Comparison of ENCODE assay signal across 22 mouse cellular contexts in the genomic region with DNA sequence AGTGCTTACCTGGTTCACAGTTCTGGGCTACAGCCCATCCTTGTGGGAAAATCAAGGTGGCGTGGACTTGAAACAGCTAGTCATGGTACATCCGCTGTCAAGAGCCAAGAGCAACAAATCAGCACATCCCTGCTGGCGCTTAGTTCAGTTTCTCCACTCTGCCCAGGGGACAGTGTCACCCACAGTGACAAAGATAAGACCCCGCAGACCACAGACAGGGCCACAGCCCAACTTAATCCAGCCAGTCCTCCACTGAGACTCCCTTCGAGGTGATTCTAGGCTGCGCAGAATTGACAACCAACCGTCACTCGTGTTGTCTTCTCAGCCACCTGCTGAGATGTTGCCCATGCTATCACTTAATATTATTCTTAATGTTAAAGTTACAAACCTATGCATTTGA. TPM values are rescaled to one million over a fixed set of nuclear protein-coding genes. Genes with fewer than 3 reads are reported as not detected.
A peak's percentile ranks its signal among the peaks of the same experiment; 100 is the strongest.
DNase-seq lines count a peak whose midpoint lies in the region; ATAC-seq and TF ChIP-seq lines count a peak whose summit lies in the region.
"Had no signal": no experiment of that assay in that cellular context is flagged by ENCODE, and none has a peak within 500 bp of the region (broad histone marks: within the 10 kb centered on the region; RNA-seq: fewer than 3 reads in every experiment).

No protein-coding gene starts in this region.

- no peaks in the 10 kb centered on the region for H3K27me3 ChIP-seq in midbrain, embryonic 11.5 days (ENCODE audit: control insufficient read depth, insufficient read depth, low read length)
- H3K27me3 ChIP-seq in midbrain, embryonic 16.5 days (ENCODE audit: control insufficient read depth, insufficient read depth, low read depth, low read length), result no peaks in the 10 kb centered on the region
- no peaks in the 10 kb centered on the region for H3K27me3 ChIP-seq in liver, embryonic 13.5 days
- H3K27me3 ChIP-seq in liver, postnatal 0 days (ENCODE audit: insufficient read depth, low read length), result no peaks in the 10 kb centered on the region
- H3K27me3 ChIP-seq: embryonic facial prominence, embryonic 15.5 days; hindbrain, embryonic 12.5 days; Patski had no signal

- WGBS in midbrain, embryonic 11.5 days, result 86% methylated on average over 8 of the region's 8 CpGs
- WGBS in midbrain, embryonic 16.5 days, result 93% methylated on average over 8 of the region's 8 CpGs
- 16% methylated on average over 8 of the region's 8 CpGs for WGBS in liver, embryonic 13.5 days (ENCODE audit: insufficient replicate concordance)
- 61% methylated on average over 8 of the region's 8 CpGs for WGBS in liver, postnatal 0 days (ENCODE audit: insufficient replicate concordance)

- H3K4me1 ChIP-seq in midbrain, embryonic 11.5 days (ENCODE audit: control insufficient read depth, insufficient read depth, low read length), result no peaks in the 10 kb centered on the region
- peaks cover 14% of the 10 kb centered on the region for H3K4me1 ChIP-seq in midbrain, embryonic 16.5 days (ENCODE audit: control insufficient read depth, insufficient read depth, low read length)
- peaks cover 39% of the 10 kb centered on the region for H3K4me1 ChIP-seq in liver, embryonic 13.5 days (replicated peaks)
- H3K4me1 ChIP-seq in liver, postnatal 0 days (ENCODE audit: insufficient read depth), result peaks cover 10% of the 10 kb centered on the region

- H3K9ac ChIP-seq in midbrain, embryonic 11.5 days (ENCODE audit: low read length), result no peak overlapping the region
- H3K9ac ChIP-seq in midbrain, embryonic 16.5 days (ENCODE audit: low read depth, low read length), result no peak overlapping the region
- H3K9ac ChIP-seq in liver, embryonic 13.5 days, result no peak overlapping the region
- H3K9ac ChIP-seq in liver, postnatal 0 days (replicated peaks), result no peak overlapping the region
- H3K9ac ChIP-seq: embryonic facial prominence, embryonic 15.5 days; heart, embryonic 13.5 days; hindbrain, embryonic 12.5 days had no signal

- H3K4me3 ChIP-seq in midbrain, embryonic 11.5 days (ENCODE audit: low read depth, low read length), result no peak overlapping the region
- H3K4me3 ChIP-seq in midbrain, embryonic 16.5 days (ENCODE audit: low read depth, low read length), result no peak overlapping the region
- no peak overlapping the region for H3K4me3 ChIP-seq in liver, embryonic 13.5 days (replicated peaks)
- H3K4me3 ChIP-seq in liver, postnatal 0 days (ENCODE audit: low read depth, low read length), result no peak overlapping the region
- H3K4me3 ChIP-seq: embryonic facial prominence, embryonic 15.5 days; erythroblast, embryonic 14.5 days; forebrain, embryonic 10.5 days; gastrocnemius, adult 2 months; heart, adult 2 months; heart, embryonic 13.5 days; hindbrain, embryonic 12.5 days had no signal

- no peaks in the 10 kb centered on the region for H3K36me3 ChIP-seq in midbrain, embryonic 11.5 days (ENCODE audit: control insufficient read depth, insufficient read depth, low read length)
- no peaks in the 10 kb centered on the region for H3K36me3 ChIP-seq in midbrain, embryonic 16.5 days (ENCODE audit: control insufficient read depth, insufficient read depth, low read length)
- no peaks in the 10 kb centered on the region for H3K36me3 ChIP-seq in liver, embryonic 13.5 days
- no peaks in the 10 kb centered on the region for H3K36me3 ChIP-seq in liver, postnatal 0 days (replicated peaks; ENCODE audit: insufficient read depth, low read length)
- H3K36me3 ChIP-seq: embryonic facial prominence, embryonic 15.5 days; forebrain, embryonic 10.5 days; heart, embryonic 13.5 days; hindbrain, embryonic 12.5 days had no signal

- peak; percentile 55 for TF ChIP-seq EP300 in liver, postnatal 0 days (IDR thresholded peaks at IDR 0.05; ENCODE audit: low read depth)

- DNase-seq in midbrain, embryonic 11.5 days (ENCODE audit: low spot score, missing footprints), result peak; percentile 49
- DNase-seq in liver, embryonic 13.5 days, result no peak
- DNase-seq in liver, postnatal 0 days, result no peak
- no peak for DNase-seq in kidney, postnatal 36 days
- DNase-seq in right cerebral cortex, adult 2 months (ENCODE audit: low spot score in 2 of 2), result no peak
- DNase-seq in gastrocnemius, postnatal 10 days, result no peak
- DNase-seq: adrenal gland, postnatal 14 days; cerebellum, adult 18-20 months; cerebellum, postnatal 10 days; embryo, embryonic 11 days; gastrocnemius, adult 2 months; heart, adult 2 months; heart, postnatal 36 days had no signal

- no peak for TF ChIP-seq CTCF in liver, postnatal 0 days (IDR thresholded peaks at IDR 0.05; ENCODE audit: low read depth)

- ATAC-seq in midbrain, embryonic 11.5 days (ENCODE audit: low FRiP score), result no peak
- ATAC-seq in midbrain, embryonic 16.5 days, result no peak
- peak; percentile 47 for ATAC-seq in liver, embryonic 13.5 days (ENCODE audit: low read depth)
- ATAC-seq in liver, postnatal 0 days, result peak; percentile 57
- ATAC-seq: forebrain, embryonic 14.5 days; hindbrain, postnatal 0 days; Patski had no signal

- no peaks in the 10 kb centered on the region for H3K9me3 ChIP-seq in midbrain, embryonic 11.5 days (ENCODE audit: control insufficient read depth, low read length)
- H3K9me3 ChIP-seq in midbrain, embryonic 16.5 days (replicated peaks; ENCODE audit: control insufficient read depth, low read length, poor library complexity, severe bottlenecking), result no peaks in the 10 kb centered on the region
- no peaks in the 10 kb centered on the region for H3K9me3 ChIP-seq in liver, embryonic 13.5 days (replicated peaks)
- H3K9me3 ChIP-seq in liver, postnatal 0 days (ENCODE audit: low read length), result no peaks in the 10 kb centered on the region
- H3K9me3 ChIP-seq: embryonic facial prominence, embryonic 15.5 days; forebrain, embryonic 10.5 days; heart, embryonic 13.5 days; hindbrain, embryonic 12.5 days had no signal

- no peak overlapping the region for H3K27ac ChIP-seq in midbrain, embryonic 11.5 days (ENCODE audit: low read depth, low read length)
- no peak overlapping the region for H3K27ac ChIP-seq in midbrain, embryonic 16.5 days (ENCODE audit: low read length)
- H3K27ac ChIP-seq in liver, embryonic 13.5 days, result no peak overlapping the region
- H3K27ac ChIP-seq in liver, postnatal 0 days (ENCODE audit: low read depth), result no peak overlapping the region
- H3K27ac ChIP-seq: embryonic facial prominence, embryonic 15.5 days; forebrain, embryonic 10.5 days; gastrocnemius, adult 2 months; heart, adult 2 months; heart, embryonic 13.5 days; hindbrain, embryonic 12.5 days; hindbrain, postnatal 0 days had no signal

- no peak overlapping the region for H3K4me2 ChIP-seq in midbrain, embryonic 11.5 days
- H3K4me2 ChIP-seq in midbrain, embryonic 16.5 days (ENCODE audit: low read length), result no peak overlapping the region
- no peak overlapping the region for H3K4me2 ChIP-seq in liver, embryonic 13.5 days
- H3K4me2 ChIP-seq in liver, postnatal 0 days (ENCODE audit: low read depth, low read length), result no peak overlapping the region
- H3K4me2 ChIP-seq: embryonic facial prominence, embryonic 15.5 days; heart, embryonic 13.5 days; hindbrain, embryonic 12.5 days had no signal

RNA-seq across cellular contexts. Expression of gene St6galnac5, which starts 56.7 kb away (rescaled TPM):
- 2.2 and 2.3 TPM in 2 replicates for polyA plus RNA-seq in midbrain, embryonic 11.5 days (2014; fragmentation: Nextera tagmentation; extraction: Ambion mirVana)
- 25.9 and 38.6 TPM in 2 replicates for polyA plus RNA-seq in midbrain, embryonic 16.5 days (2015; fragmentation: Nextera tagmentation; extraction: Ambion mirVana)
- 0.02 and 0.06 TPM in 2 replicates for polyA plus RNA-seq in liver, embryonic 13.5 days (2015; fragmentation: Nextera tagmentation; extraction: Ambion mirVana)
- 0.02 TPM in 1 of 2 replicates, not detected in the other for polyA plus RNA-seq in liver, postnatal 0 days (2015; fragmentation: Nextera tagmentation; extraction: Ambion mirVana)
- under 1 TPM; 0.18 to 0.33 TPM for total RNA-seq in gastrocnemius, postnatal 10 days (2021)
- total RNA-seq: heart, adult 2 months; heart, postnatal 36 days had no signal
- polyA plus RNA-seq: erythroblast, embryonic 14.5 days had no signal

Comparison
In these comparisons a context has a peak if more than half of its experiments do, and no peak if none do; other contexts are left out.
1. ATAC-seq: peak in liver, embryonic 13.5 days (single experiment) and liver, postnatal 0 days (single experiment); none in midbrain, embryonic 11.5 days (single experiment) and midbrain, embryonic 16.5 days (single experiment).